Comparison of ENCODE assay signal across 8 mouse cellular contexts in the genomic region with DNA sequence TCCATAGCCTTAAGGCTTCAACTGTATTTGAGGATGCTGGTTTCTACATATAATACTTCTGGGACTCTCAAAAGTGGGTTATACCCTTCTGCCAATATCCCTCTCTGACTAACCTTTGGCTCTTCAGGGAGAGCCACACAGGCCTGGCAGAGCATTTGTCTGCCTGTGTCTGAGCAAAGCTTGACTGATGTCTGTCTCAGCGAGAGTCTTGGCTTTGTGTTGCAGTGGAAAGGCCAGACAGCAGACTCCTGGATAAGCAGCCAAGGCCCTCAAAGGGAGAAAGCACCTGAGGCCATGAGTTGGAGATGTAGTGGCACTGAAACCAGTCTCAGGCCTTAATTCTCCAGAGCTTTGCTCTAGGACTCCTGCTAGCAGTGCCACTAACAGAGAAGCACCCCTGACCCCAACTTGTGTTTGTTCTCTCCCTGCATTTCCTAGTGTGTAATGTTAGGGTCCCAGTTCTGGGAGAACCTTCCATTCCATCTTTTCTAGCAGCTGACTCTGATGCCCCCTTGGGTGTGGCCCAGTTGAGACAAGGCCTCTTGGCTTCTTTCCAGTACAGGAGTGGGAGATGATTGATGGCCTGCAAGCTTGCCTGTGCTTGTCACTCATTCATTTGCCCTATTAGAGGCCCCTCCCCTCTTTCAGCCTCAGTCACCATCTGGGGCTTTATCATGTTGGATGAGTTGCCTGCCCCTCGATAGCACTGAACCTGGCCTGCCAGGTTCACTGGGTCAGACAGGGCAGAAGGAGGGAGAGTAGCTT. TPM values are rescaled to one million over a fixed set of nuclear protein-coding genes. Genes with fewer than 3 reads are reported as not detected.
DNase-seq lines count a peak whose midpoint lies in the region; ATAC-seq and TF ChIP-seq lines count a peak whose summit lies in the region.

No protein-coding gene starts in this region.

- no peaks in the 10 kb centered on the region for H3K9me3 ChIP-seq in heart, embryonic 13.5 days
- H3K9me3 ChIP-seq in forebrain, postnatal 0 days (ENCODE audit: low read length) = no peaks in the 10 kb centered on the region
- no peaks in the 10 kb centered on the region for H3K9me3 ChIP-seq in midbrain, embryonic 15.5 days

- H3K9ac ChIP-seq in heart, embryonic 13.5 days = 0 out of 2 replicates have a peak overlapping the region, but pooled peaks have one; percentile 82
- peak overlapping the region; percentile 65; the same call in 1 of the 2 replicates for H3K9ac ChIP-seq in forebrain, postnatal 0 days
- H3K9ac ChIP-seq in midbrain, embryonic 15.5 days = peak overlapping the region; percentile 66

- DNase-seq in heart, adult 8-10 months (ENCODE audit: low spot score) = no peak
- DNase-seq in brain, embryonic 14.5 days (ENCODE audit: low read depth) = peak; percentile 25
- no peak for DNase-seq in forebrain, postnatal 0 days
- DNase-seq in thymus, postnatal 36 days = no peak
- DNase-seq in right cerebral cortex, postnatal 14 days = no peak

- no peaks in the 10 kb centered on the region for H3K27me3 ChIP-seq in heart, embryonic 13.5 days (replicated peaks)
- no peaks in the 10 kb centered on the region for H3K27me3 ChIP-seq in forebrain, postnatal 0 days (ENCODE audit: insufficient read depth, low read length)
- H3K27me3 ChIP-seq in midbrain, embryonic 15.5 days (replicated peaks) = no peaks in the 10 kb centered on the region

- H3K27ac ChIP-seq in heart, embryonic 13.5 days (replicated peaks) = 0 out of 2 replicates have a peak overlapping the region, but pooled peaks have one; percentile 1
- H3K27ac ChIP-seq in forebrain, postnatal 0 days (ENCODE audit: low read depth, low read length) = peak overlapping the region; percentile 85
- H3K27ac ChIP-seq in midbrain, embryonic 15.5 days = peak overlapping the region; percentile 92

- no peak for TF ChIP-seq POLR2A in brain, embryonic 14.5 days (IDR thresholded peaks at IDR 0.05; ENCODE audit: borderline replicate concordance, extremely low read depth, insufficient read depth, insufficient read length, poor library complexity, severe bottlenecking)

- TF ChIP-seq CTCF in brain, embryonic 14.5 days (IDR thresholded peaks at IDR 0.05; ENCODE audit: borderline replicate concordance, extremely low read depth, insufficient read depth, insufficient read length) = no peak
- no peak for TF ChIP-seq CTCF in forebrain, postnatal 0 days (IDR thresholded peaks at IDR 0.05; ENCODE audit: low read depth)

- ATAC-seq in heart, embryonic 13.5 days (ENCODE audit: extremely low read depth, insufficient number of reproducible peaks, low FRiP score, low TSS enrichment) = no peak
- no peak for ATAC-seq in forebrain, postnatal 0 days
- no peak for ATAC-seq in midbrain, embryonic 15.5 days (replicated peaks)
- no peak for ATAC-seq in activated CD4-positive, CD25-positive, alpha-beta regulatory T cell, adult 4 months

- H3K4me3 ChIP-seq in heart, embryonic 13.5 days = peak overlapping the region; percentile 54; the same call in 1 of the 2 replicates
- H3K4me3 ChIP-seq in forebrain, postnatal 0 days (ENCODE audit: low read depth, low read length) = peak overlapping the region; percentile 48
- H3K4me3 ChIP-seq in midbrain, embryonic 15.5 days = peak overlapping the region; percentile 54

- peaks cover 19% of the 10 kb centered on the region for H3K4me1 ChIP-seq in heart, embryonic 13.5 days
- peaks cover 8% of the 10 kb centered on the region; the same call in 1 of the 2 replicates for H3K4me1 ChIP-seq in forebrain, postnatal 0 days (ENCODE audit: insufficient read depth)
- H3K4me1 ChIP-seq in midbrain, embryonic 15.5 days = peaks cover 34% of the 10 kb centered on the region

- H3K36me3 ChIP-seq in heart, embryonic 13.5 days = 0 out of 2 replicates have a peak, but pooled peaks cover 6% of the 10 kb centered on the region
- 0 out of 2 replicates have a peak, but pooled peaks cover 6% of the 10 kb centered on the region for H3K36me3 ChIP-seq in forebrain, postnatal 0 days (ENCODE audit: insufficient read depth)
- 0 out of 2 replicates have a peak, but pooled peaks cover 4% of the 10 kb centered on the region for H3K36me3 ChIP-seq in midbrain, embryonic 15.5 days (replicated peaks)

- H3K4me2 ChIP-seq in heart, embryonic 13.5 days = peak overlapping the region; percentile 75
- H3K4me2 ChIP-seq in forebrain, postnatal 0 days (ENCODE audit: low read depth) = peak overlapping the region; percentile 55
- H3K4me2 ChIP-seq in midbrain, embryonic 15.5 days = peak overlapping the region; percentile 79

- 36% methylated on average over 2 of the region's 2 CpGs for WGBS in heart, embryonic 13.5 days
- whole genome bisulfite sequencing in forebrain, postnatal 0 days = 15% methylated on average over 2 of the region's 2 CpGs
- WGBS in midbrain, embryonic 15.5 days = 11% methylated on average over 2 of the region's 2 CpGs

RNA-seq across cellular contexts. Expression of gene Plxna3, which starts 1.5 kb away (rescaled TPM):
- polyA plus RNA-seq in heart, embryonic 13.5 days (2015; fragmentation: Nextera tagmentation; extraction: Ambion mirVana) = 5.3 and 7.5 TPM in 2 replicates
- total RNA-seq in heart, adult 8-10 months (2022) = 1 to 10 TPM in 1 of 4 experiments, under 1 TPM in 3; 0.19 to 1.4 (median 0.73) TPM
- polyA plus RNA-seq in brain, embryonic 14.5 days (2012; rRNA removed) = 297 and 349 TPM in 2 replicates
- total RNA-seq in forebrain, postnatal 0 days (2014; rRNA removed) = 109 and 143 TPM in 2 replicates
- 17.7 and 22.9 TPM in 2 replicates for polyA plus RNA-seq in forebrain, postnatal 0 days (2015; fragmentation: Nextera tagmentation; extraction: Ambion mirVana)
- polyA plus RNA-seq in midbrain, embryonic 15.5 days (2015; fragmentation: Nextera tagmentation; extraction: Ambion mirVana) = 64.4 and 75.0 TPM in 2 replicates
- polyA plus RNA-seq in activated CD4-positive, CD25-positive, alpha-beta regulatory T cell, adult 4 months (2017; shearing (Covaris generic)) = 1 to 10 TPM in 1 of 2 experiments, under 1 TPM in 1; 0.74 to 2.5 TPM

RNA-seq across cellular contexts. Expression of gene Fam50a, which starts 17.5 kb away (rescaled TPM):
- polyA plus RNA-seq in heart, embryonic 13.5 days (2015; fragmentation: Nextera tagmentation; extraction: Ambion mirVana) = 49.5 and 55.5 TPM in 2 replicates
- 10 to 100 TPM; 22.7 to 28.1 (median 25.8) TPM for total RNA-seq in heart, adult 8-10 months (2022)
- 32.0 and 41.0 TPM in 2 replicates for polyA plus RNA-seq in brain, embryonic 14.5 days (2012; rRNA removed)
- total RNA-seq in forebrain, postnatal 0 days (2014; rRNA removed) = 16.2 and 16.8 TPM in 2 replicates
- 49.6 and 64.3 TPM in 2 replicates for polyA plus RNA-seq in forebrain, postnatal 0 days (2015; fragmentation: Nextera tagmentation; extraction: Ambion mirVana)
- 59.9 and 62.2 TPM in 2 replicates for polyA plus RNA-seq in midbrain, embryonic 15.5 days (2015; fragmentation: Nextera tagmentation; extraction: Ambion mirVana)
- 10 to 100 TPM; 63.2 to 71.0 TPM for polyA plus RNA-seq in activated CD4-positive, CD25-positive, alpha-beta regulatory T cell, adult 4 months (2017; shearing (Covaris generic))

RNA-seq across cellular contexts. Expression of gene Lage3, which starts 23.1 kb away (rescaled TPM):
- 90.1 and 98.3 TPM in 2 replicates for polyA plus RNA-seq in heart, embryonic 13.5 days (2015; fragmentation: Nextera tagmentation; extraction: Ambion mirVana)
- 10 to 100 TPM; 24.0 to 33.2 (median 31.2) TPM for total RNA-seq in heart, adult 8-10 months (2022)
- 63.0 and 107 TPM in 2 replicates for polyA plus RNA-seq in brain, embryonic 14.5 days (2012; rRNA removed)
- total RNA-seq in forebrain, postnatal 0 days (2014; rRNA removed) = 62.5 and 67.3 TPM in 2 replicates
- polyA plus RNA-seq in forebrain, postnatal 0 days (2015; fragmentation: Nextera tagmentation; extraction: Ambion mirVana) = 68.7 and 80.4 TPM in 2 replicates
- 59.8 and 62.3 TPM in 2 replicates for polyA plus RNA-seq in midbrain, embryonic 15.5 days (2015; fragmentation: Nextera tagmentation; extraction: Ambion mirVana)
- polyA plus RNA-seq in activated CD4-positive, CD25-positive, alpha-beta regulatory T cell, adult 4 months (2017; shearing (Covaris generic)) = 10 to 100 TPM; 70.4 to 87.6 TPM

RNA-seq across cellular contexts. Expression of gene Gdi1, which starts 25.6 kb away (rescaled TPM):
- 136 and 152 TPM in 2 replicates for polyA plus RNA-seq in heart, embryonic 13.5 days (2015; fragmentation: Nextera tagmentation; extraction: Ambion mirVana)
- total RNA-seq in heart, adult 8-10 months (2022) = 10 to 100 TPM; 55.5 to 80.4 (median 71.0) TPM
- 1,152 and 1,204 TPM in 2 replicates for polyA plus RNA-seq in brain, embryonic 14.5 days (2012; rRNA removed)
- total RNA-seq in forebrain, postnatal 0 days (2014; rRNA removed) = 457 and 498 TPM in 2 replicates
- 761 and 979 TPM in 2 replicates for polyA plus RNA-seq in forebrain, postnatal 0 days (2015; fragmentation: Nextera tagmentation; extraction: Ambion mirVana)
- 1,073 and 1,116 TPM in 2 replicates for polyA plus RNA-seq in midbrain, embryonic 15.5 days (2015; fragmentation: Nextera tagmentation; extraction: Ambion mirVana)
- 100 to 1,000 TPM; 176 to 227 TPM for polyA plus RNA-seq in activated CD4-positive, CD25-positive, alpha-beta regulatory T cell, adult 4 months (2017; shearing (Covaris generic))

RNA-seq across cellular contexts. Expression of gene Atp6ap1, which starts 33.5 kb away (rescaled TPM):
- polyA plus RNA-seq in heart, embryonic 13.5 days (2015; fragmentation: Nextera tagmentation; extraction: Ambion mirVana) = 117 and 131 TPM in 2 replicates
- total RNA-seq in heart, adult 8-10 months (2022) = 100 to 1,000 TPM; 130 to 144 (median 138) TPM
- 313 and 338 TPM in 2 replicates for polyA plus RNA-seq in brain, embryonic 14.5 days (2012; rRNA removed)
- 215 and 250 TPM in 2 replicates for total RNA-seq in forebrain, postnatal 0 days (2014; rRNA removed)
- 260 and 318 TPM in 2 replicates for polyA plus RNA-seq in forebrain, postnatal 0 days (2015; fragmentation: Nextera tagmentation; extraction: Ambion mirVana)
- polyA plus RNA-seq in midbrain, embryonic 15.5 days (2015; fragmentation: Nextera tagmentation; extraction: Ambion mirVana) = 308 and 309 TPM in 2 replicates
- polyA plus RNA-seq in activated CD4-positive, CD25-positive, alpha-beta regulatory T cell, adult 4 months (2017; shearing (Covaris generic)) = 100 to 1,000 TPM; 139 to 153 TPM

Comparison
In these comparisons a context has a peak if more than half of its experiments do, and no peak if none do; other contexts are left out.
1. H3K27ac ChIP-seq: peak in every context shown above with its lines; median percentile 92 in midbrain, embryonic 15.5 days; 85 in forebrain, postnatal 0 days; 1 in heart, embryonic 13.5 days.